Mouse (Mus musculus) urinary bladder, postnatal 10 days (tissue): ENCODE measurements around the gene Scin.

Source experiments
- DNase-seq: peaks from one replicate; pipeline ENCODE4 v3.0.0; 2022; ENCODE audit warnings: low spot score

Scin gene

DNA sequence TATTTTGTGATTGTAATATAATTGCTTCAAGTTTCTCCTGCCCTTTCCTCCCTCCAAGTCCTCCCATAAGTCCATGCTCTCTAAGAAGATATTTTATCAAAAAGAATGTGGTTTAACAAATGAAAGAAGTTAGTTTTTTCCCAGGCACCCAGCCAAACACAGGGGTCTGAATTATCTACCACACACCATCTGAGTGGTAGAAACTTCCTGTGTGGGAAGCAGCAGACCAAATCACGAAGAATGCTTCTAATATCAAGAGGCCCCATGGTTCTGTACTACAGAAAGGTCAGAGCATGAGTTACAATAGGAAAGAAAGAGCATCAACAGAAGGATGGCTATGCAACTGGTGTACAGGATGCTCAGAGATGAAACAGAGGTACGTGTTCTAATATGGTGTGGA, 25.9 kb downstream of the Scin start:
- no peak for DNase-seq

DNA sequence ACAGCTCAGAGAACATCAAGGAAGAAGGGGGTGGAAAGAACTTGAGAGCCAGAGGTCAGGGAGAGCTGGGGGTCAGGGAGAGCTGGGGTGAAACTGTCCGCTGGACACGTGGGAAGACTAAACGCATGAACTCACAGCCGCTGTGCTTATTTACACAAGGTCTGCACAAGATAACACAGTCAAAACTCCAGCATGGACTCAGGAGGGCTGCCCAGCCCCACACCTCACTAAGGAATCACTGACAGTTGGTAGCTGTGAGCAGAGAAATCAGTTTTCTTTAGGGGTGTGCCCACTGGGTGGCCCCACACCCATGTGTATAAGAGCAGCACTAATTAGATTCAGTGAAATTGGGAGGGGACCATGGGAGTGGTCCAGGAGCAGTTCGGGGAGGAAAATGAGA, 27.2 kb downstream of the Scin start:
- DNase-seq = no peak

DNA sequence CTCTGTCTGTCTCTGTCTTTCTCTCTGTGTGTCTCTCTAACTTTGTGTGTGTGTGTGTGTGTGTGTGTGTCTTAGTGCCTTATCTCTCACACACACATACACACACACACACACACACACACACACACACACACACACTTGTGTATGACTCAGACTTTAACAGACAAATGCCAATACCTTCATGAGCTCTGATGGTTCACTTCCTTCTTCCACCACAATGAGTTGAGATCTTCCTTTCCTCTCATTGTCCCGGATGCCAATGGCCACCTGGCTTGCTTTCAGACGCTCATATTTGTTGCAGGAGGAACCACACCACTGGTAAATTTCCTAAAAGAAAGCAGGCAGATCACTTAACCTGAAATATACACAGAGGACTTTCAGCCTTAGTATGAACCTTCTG, 29.3 kb downstream of the Scin start:
- no peak for DNase-seq

DNA sequence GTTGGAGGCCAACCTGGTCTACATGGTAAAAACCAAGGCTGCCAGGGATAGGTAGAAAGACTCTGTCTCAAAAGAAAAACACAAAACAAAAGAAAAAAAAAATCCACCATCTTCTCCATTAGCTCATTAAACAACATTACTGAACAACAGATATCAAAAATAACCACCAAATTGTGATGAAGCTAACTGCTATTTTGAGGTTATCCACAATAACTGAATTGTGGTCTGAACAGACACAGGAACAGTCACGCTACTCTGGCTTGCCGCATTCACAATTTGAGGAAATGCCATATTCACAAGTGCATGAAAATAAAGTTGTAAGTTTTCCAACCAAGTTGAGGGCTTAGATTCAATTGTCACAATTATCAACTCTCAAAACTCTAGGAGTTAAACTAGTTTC, 31.7 kb downstream of the Scin start:
- DNase-seq = no peak

DNA sequence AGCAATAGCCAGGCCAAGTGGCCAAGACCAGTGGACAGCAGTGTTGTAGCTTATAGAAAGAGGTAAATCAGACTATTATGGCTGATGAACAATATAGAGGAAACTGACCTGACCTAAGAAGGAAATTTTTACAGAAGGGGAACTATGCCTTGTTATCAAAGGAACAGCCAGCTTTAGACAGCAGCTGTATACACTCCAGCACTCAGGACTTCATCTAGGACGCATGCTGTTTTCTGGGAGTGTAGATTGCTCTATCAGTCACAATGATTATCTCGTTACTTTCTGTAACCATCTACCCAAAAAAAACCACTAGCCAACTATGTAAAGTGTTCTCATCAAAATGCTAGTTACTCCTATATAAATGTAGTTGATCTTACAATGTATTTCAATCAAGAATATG, 34.6 kb downstream of the Scin start:
- no peak for DNase-seq

GRCm38 (mm10) chr12:40097449-40097848, 36.6 kb downstream of the Scin start:
- DNase-seq = no peak

DNA sequence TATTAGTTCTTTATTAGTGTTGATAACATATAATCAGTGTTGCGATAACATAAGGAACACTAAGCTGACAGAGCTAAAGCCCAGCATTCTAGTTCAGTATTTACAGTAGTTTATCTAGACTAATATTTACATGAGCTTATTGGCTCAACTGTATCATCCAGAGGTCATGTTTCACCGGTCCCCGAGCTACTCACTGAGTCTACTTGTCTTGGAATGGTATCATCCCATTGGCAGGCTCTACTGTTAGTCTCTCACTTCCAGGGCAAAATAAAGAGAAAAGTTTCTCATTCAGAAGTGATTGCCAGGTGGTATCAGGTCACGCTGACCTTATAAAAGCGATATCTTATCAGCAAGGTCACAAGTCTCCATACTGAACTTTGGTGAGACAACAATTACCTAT, 37.0 kb downstream of the Scin start:
- DNase-seq = no peak

- DNase-seq = no peak
Measured at GRCm38 (mm10) chr12:40096453-40096852, 37.6 kb downstream of the Scin start.

DNA sequence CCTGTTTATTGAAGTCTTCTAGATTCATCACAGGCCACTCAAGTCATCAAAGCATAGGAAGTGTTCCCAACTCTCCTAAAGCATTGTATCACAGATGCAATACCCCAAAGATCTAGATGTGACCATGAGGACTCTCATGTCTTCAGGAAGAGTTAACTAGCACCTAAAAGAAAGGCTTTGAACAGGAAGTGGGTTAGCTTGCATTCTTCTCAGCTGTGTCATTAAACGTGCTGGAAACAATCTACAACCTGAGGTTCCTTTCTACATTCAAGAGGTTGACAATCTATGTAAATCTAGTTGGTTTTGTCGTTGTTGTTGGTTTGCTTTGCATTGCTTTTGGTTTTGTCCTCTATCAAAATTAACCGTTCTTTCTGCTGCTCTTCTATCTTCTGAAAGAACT, 44.0 kb downstream of the Scin start:
- no peak for DNase-seq

- DNase-seq = no peak
Measured at GRCm38 (mm10) chr12:40085731-40086322, 48.2 kb downstream of the Scin start.

DNA sequence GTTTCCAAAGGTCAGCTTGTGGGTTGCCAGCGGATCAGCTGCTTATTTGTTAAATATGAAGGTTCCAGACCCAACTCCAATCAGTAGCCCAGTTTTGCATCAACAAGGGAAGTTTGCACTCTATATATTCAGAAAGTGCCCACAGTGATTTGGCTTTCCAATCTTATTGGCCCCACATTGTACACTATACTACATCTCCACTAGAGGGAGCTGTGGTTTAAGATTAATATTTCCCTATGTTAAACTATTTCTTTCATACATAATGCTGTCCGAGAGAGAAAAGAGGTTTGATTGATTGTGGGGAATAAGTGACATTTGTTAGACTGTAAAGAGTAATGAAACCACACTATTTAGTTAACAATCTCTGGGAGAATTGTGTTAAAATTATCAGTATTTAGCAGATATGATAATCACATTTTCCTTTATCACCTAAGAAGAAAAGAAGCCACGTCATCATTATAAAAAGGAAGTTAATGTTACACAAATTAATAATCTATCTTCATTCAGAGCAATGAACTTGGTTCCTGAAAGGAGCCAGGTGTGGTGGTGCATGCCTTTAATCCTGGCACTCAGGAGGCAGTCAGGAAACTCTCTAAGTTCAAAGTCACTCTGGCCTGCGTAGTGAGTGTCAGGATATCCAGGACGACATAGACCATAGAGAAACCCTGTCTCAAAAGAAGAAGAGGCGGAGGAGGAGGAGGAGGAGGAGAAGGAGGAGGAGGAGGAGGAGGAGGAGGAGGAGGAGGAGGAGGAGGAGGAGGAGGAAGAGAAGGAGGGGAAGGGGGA, 51.4 kb downstream of the Scin start:
- no peak for DNase-seq

- no peak for DNase-seq
Measured at GRCm38 (mm10) chr12:40082048-40082447, 52.0 kb downstream of the Scin start.

GRCm38 (mm10) chr12:40073660-40074059, 60.4 kb downstream of the Scin start:
- no peak for DNase-seq

DNA sequence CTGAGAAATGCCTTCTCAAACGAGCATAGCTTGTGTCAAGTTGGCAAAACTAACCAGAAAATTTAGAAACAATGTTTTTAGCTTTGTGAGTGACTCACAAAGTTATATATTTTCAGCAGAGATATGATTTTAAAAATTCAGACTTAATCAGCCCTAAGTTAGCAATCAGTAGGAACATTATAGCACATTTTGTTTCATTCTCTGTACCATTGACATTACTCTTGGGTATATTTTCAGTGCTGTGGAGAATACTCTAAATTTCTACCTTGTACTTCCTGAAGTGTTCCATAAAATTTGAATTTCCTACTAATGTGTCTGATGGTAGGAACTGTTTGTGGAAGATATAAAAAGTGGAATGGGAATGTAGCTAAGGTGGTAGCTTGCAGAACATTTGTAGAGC, 87.0 kb downstream of the Scin start:
- no peak for DNase-seq

GRCm38 (mm10) chr12:40043816-40044585, 90.0 kb downstream of the Scin start:
- DNase-seq = no peak

DNA sequence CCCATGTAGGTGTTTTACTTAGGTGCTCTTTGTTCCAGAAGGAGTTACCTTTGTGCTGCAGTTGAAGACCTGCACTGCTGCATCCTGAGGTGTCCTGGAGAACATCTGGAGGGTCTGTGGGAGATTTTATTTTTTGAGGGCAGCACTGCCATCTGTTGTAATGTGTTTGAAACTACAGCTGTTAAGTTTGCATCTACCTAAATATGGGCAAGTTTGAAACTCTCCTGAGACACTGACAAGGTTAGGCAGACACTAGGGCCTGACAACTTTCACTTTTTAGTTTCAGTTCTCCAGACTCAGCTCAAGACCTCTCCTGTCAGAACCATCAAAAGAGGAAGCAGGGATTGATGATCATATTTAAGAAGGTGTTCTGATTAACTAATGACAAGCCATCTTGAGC, 94.0 kb downstream of the Scin start:
- DNase-seq = no peak

GRCm38 (mm10) chr12:40037876-40038463, 96.1 kb downstream of the Scin start, which contains the start of gene Arl4a:
Gene Arl4a (minus strand): TSS chr12:40038025.
- peak; percentile 59 for DNase-seq

DNA sequence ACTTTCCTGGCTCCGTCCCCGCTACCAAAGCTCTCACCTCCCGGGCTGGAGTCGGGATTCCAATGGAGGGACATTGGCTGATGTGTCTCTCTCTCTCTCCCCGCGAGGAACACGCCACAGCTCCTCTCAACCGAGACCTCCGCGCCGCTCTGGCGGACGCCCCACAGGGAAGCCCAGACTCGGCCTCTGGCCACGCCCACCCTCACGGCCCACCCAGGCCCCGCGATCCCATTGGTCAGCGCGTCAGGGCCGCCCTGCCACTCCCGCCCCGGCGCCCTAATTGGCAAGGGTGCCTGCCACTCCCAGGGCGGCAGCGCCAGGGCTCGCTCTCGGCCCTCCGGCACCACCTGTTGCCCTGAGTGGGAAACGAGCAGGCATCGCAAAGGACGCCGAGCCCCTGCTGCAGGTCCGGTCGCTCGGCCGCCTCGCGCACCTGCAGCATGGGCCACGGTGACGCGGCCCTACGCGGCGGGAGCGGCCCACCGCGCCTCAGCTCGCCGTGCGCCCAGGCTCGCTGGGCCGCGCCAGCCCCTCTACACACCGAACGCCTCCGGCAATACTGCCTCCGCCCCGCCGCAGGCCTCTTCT, 96.7 kb downstream of the Scin start:
- peak; percentile 95 for DNase-seq

GRCm38 (mm10) chr12:40036666-40037065, 97.4 kb downstream of the Scin start:
- no peak for DNase-seq

DNA sequence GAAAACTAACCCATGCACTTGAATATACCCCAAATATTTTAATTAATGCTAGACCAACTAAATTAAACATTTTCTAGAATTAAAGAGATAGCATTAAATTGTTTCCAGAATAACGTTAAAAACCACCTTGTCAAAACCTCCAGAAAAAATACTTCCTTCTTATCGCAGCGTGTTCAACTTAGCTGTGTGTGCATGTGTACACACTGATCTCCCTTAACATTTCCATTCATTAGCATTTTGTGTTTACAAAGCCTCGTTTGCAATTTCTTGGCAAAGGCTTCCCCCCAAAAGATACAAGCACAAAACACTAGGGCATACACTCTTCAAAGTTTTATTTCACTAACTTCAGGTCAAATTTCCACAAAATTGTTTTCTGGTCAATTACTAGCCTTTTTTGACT, 98.5 kb downstream of the Scin start:
- no peak for DNase-seq

GRCm38 (mm10) chr12:40029201-40029600, 104.8 kb downstream of the Scin start:
- no peak for DNase-seq

DNA sequence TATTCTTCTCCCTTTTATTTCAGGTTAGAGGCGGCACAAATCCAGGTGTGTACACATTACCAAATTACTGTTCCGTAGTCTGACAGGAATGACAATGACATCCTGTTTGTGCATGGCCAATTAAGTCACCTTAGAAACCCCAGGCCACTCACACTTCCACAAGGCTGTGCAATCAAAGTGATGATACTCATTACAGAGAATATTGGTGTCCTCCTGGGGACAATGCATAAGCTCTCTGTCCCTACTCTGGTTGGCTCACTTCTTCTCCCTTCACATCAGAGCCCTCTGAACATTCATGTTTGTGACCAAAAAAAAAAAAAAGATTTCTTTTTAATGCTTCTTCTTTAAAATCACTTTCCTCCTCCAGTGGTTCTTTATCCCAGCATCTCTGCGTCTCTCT, 106.2 kb downstream of the Scin start:
- DNase-seq = no peak
